Mouse (Mus musculus) heart, embryonic 12.5 days (tissue): ENCODE results near the gene Tmbim4. TPM values are rescaled to one million over a fixed set of nuclear protein-coding genes. Genes with fewer than 3 reads are reported as not detected.

Experiments
- ATAC-seq: fragments of 200-750 bp; cut with Nextera tagmentation; 2 replicates; pipeline ENCODE4 v1.8.0; 2017; ENCODE audit warnings: moderate TSS enrichment, moderate library complexity; ENCODE audit not compliant: insufficient number of reproducible peaks, low FRiP score
- H3K27ac ChIP-seq: fragments of 300-500 bp; sonication (generic); 2 replicates; pipeline ENCODE4 v1.5.1; 2016; ENCODE audit warnings: mild to moderate bottlenecking, moderate library complexity; ENCODE audit not compliant: poor library complexity, severe bottlenecking
- H3K27me3 ChIP-seq: fragments of 300-500 bp; sonication (generic); replicated peaks from 2 replicates; pipeline ENCODE4 v1.6.1; 2016; ENCODE audit warnings: mild to moderate bottlenecking, moderate library complexity
- H3K36me3 ChIP-seq: fragments of 300-500 bp; sonication (generic); 2 replicates; pipeline ENCODE4 v1.6.1; 2016; ENCODE audit warnings: mild to moderate bottlenecking, moderate library complexity
- H3K4me1 ChIP-seq: fragments of 300-500 bp; sonication (generic); replicated peaks from 2 replicates; pipeline ENCODE4 v1.6.1; 2016; ENCODE audit warnings: mild to moderate bottlenecking
- H3K4me2 ChIP-seq: fragments of 300-500 bp; sonication (generic); 2 replicates; pipeline ENCODE4 v1.6.1; 2016; ENCODE audit warnings: mild to moderate bottlenecking, moderate library complexity
- H3K4me3 ChIP-seq: fragments of 300-500 bp; sonication (generic); 2 replicates; pipeline ENCODE4 v1.5.1; 2016; ENCODE audit warnings: mild to moderate bottlenecking
- H3K9ac ChIP-seq: fragments of 300-500 bp; sonication (generic); 2 replicates; pipeline ENCODE4 v1.6.1; 2016; ENCODE audit warnings: mild to moderate bottlenecking, moderate library complexity
- H3K9me3 ChIP-seq: fragments of 300-500 bp; sonication (generic); replicated peaks from 2 replicates; pipeline ENCODE4 v1.6.1; 2016; ENCODE audit warnings: mild to moderate bottlenecking, moderate library complexity
- WGBS: fragments of 180-500 bp; shearing (Covaris S2); methylation state at CpG from one replicate; pipeline ENCODE4 v1.1.7; 2016; 5-methylcytosine and 5-hydroxymethylcytosine counted together
- polyA plus RNA-seq: library from polyadenylated mRNA; unstranded; fragments of >200 nt; fragmentation: Nextera tagmentation; extraction: Ambion mirVana; gene quantifications from 2 replicates; pipeline ENCODE4 v1.2.1, GENCODE M21; 2016

Gene Tmbim4
- polyA plus RNA-seq, 1 experiment from 2014 or later = 103 TPM

GRCm38 (mm10) chr10:120219578-120220359 is 18.4 kb downstream of the Tmbim4 start:
- WGBS = 74% methylated on average over 14 of the region's 14 CpGs

DNA sequence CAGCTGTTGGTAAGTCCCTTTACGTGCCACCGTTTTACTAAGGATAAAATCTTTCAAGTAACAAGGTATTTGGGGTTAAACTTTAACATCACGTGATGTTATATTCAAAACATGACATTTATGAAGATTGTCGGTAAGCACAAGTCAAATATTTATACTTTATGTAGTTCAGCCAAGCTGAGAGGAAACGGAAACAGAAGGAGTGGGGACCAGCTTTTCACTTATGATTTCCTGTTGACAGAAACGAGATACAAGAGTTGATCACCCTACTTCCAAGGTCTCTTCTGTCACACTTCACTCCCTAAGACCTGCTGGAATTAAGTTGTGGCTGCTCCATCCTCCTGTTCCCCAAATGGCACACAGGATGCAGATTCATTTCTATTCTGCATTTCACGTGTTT is 19.4 kb downstream of the Tmbim4 start:
- Histone ChIP-seq H3K9ac (no peak overlapping the region), H3K36me3 (peaks cover 30% of the 10 kb centered on the region), H3K4me2 (no peak overlapping the region), H3K4me3 (no peak overlapping the region), H3K9me3 (no peaks in the 10 kb centered on the region), H3K27ac (no peak overlapping the region), H3K4me1 (no peaks in the 10 kb centered on the region), H3K27me3 (no peaks in the 10 kb centered on the region)
- no peak for ATAC-seq
- 79% methylated on average over 7 of the region's 7 CpGs for WGBS

More at GRCm38 (mm10) chr10:120219578-120220359, 18.4 kb downstream of the Tmbim4 start:
- no peak overlapping the region for H3K4me3 ChIP-seq
- ATAC-seq = no peak
- H3K4me2 ChIP-seq = no peak overlapping the region
- H3K9ac ChIP-seq = no peak overlapping the region
- H3K9me3 ChIP-seq = no peaks in the 10 kb centered on the region
- H3K27ac ChIP-seq = no peak overlapping the region
- peaks cover 31% of the 10 kb centered on the region for H3K36me3 ChIP-seq
- H3K27me3 ChIP-seq = no peaks in the 10 kb centered on the region
- no peaks in the 10 kb centered on the region for H3K4me1 ChIP-seq

DNA sequence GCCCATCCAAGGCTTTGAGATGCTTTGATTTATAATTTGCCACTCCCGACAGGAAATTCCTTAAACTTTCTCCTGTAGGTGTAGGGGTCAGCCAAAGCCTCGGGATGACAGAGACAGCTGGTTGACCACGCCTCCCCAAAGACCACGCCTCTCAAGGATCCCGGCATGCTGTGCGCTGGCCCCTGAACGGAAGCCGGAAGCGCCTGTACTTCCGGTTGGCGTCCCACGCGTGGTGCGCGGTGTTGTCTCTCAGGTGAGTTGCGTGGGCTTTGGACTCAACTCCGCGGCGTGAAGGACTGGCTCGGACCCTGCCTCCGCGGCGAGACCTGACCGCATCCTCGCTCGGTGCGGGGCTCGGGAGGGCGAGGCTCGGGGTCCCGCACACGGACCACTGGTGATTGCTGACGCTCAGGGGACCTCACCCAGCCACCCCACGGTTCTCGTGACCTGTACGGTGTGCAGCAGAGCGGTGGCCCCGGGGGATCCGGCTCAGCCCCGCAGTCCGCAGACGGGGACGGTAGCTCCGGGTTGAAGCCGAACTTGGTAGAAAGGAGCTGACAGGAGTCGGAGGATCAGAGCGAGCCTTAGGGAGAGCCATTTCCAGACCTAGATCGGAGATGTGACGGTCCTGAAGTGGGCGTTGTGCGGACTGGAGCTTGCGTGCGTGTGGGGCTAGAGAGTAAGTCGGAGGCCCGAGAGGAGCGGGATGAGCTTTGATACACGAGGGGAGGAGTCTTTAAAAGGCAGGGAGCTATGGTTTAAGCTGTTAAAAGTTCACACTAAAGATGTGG is 25.7 kb downstream of the Tmbim4 start, which contains the start of gene Llph:
Gene Llph (plus strand): TSS at position 200 of the 791 bp plus-strand sequence.
- no peaks in the 10 kb centered on the region for H3K9me3 ChIP-seq
- WGBS = under 1% methylated on average over 57 of the region's 57 CpGs
- H3K27me3 ChIP-seq = no peaks in the 10 kb centered on the region
- H3K4me2 ChIP-seq = peak within 1 kb of the TSS; percentile 86
- peaks cover 11% of the 10 kb centered on the region for H3K4me1 ChIP-seq
- H3K36me3 ChIP-seq = peaks cover 34% of the 10 kb centered on the region
- H3K27ac ChIP-seq = peak within 1 kb of the TSS; percentile 61; the same call in 1 of the 2 replicates
- peak; percentile 96 for ATAC-seq
- peak within 1 kb of the TSS; percentile 97 for H3K4me3 ChIP-seq
- peak within 1 kb of the TSS; percentile 97 for H3K9ac ChIP-seq

- WGBS = 28% methylated on average over 5 of the region's 5 CpGs
- H3K9ac ChIP-seq = no peak overlapping the region
- no peaks in the 10 kb centered on the region for H3K27me3 ChIP-seq
- H3K36me3 ChIP-seq = peaks cover 29% of the 10 kb centered on the region
- peaks cover 11% of the 10 kb centered on the region for H3K4me1 ChIP-seq
- no peak overlapping the region for H3K4me2 ChIP-seq
- H3K9me3 ChIP-seq = no peaks in the 10 kb centered on the region
- no peak for ATAC-seq
- H3K4me3 ChIP-seq = no peak overlapping the region
- no peak overlapping the region for H3K27ac ChIP-seq
Observed at GRCm38 (mm10) chr10:120231718-120232117, 30.3 kb downstream of the Tmbim4 start.

GRCm38 (mm10) chr10:120233655-120234367 is 32.4 kb downstream of the Tmbim4 start:
- Histone ChIP-seq H3K36me3 (peaks cover 22% of the 10 kb centered on the region), H3K9ac (peak overlapping the region; percentile 54; the same call in 1 of the 2 replicates), H3K4me1 (peaks cover 5% of the 10 kb centered on the region; the same call in 1 of the 2 replicates), H3K9me3 (no peaks in the 10 kb centered on the region), H3K4me3 (peak overlapping the region; percentile 27), H3K27ac (no peak overlapping the region), H3K27me3 (no peaks in the 10 kb centered on the region), H3K4me2 (peak overlapping the region; percentile 64)
- 21% methylated on average over 18 of the region's 18 CpGs for WGBS
- ATAC-seq = no peak

- H3K36me3 ChIP-seq = peaks cover 3% of the 10 kb centered on the region
- H3K4me2 ChIP-seq = no peak overlapping the region
- H3K9me3 ChIP-seq = no peaks in the 10 kb centered on the region
- WGBS = 80% methylated on average over 9 of the region's 9 CpGs
- no peak overlapping the region for H3K27ac ChIP-seq
- no peak for ATAC-seq
- H3K4me1 ChIP-seq = peaks cover 10% of the 10 kb centered on the region
- H3K9ac ChIP-seq = no peak overlapping the region
- H3K27me3 ChIP-seq = no peaks in the 10 kb centered on the region; the same call in 1 of the 2 replicates
- H3K4me3 ChIP-seq = no peak overlapping the region
Observed at GRCm38 (mm10) chr10:120236855-120237254, 35.5 kb downstream of the Tmbim4 start.

- no peaks in the 10 kb centered on the region for H3K9me3 ChIP-seq
Observed at GRCm38 (mm10) chr10:120238241-120238640, 36.9 kb downstream of the Tmbim4 start.

DNA sequence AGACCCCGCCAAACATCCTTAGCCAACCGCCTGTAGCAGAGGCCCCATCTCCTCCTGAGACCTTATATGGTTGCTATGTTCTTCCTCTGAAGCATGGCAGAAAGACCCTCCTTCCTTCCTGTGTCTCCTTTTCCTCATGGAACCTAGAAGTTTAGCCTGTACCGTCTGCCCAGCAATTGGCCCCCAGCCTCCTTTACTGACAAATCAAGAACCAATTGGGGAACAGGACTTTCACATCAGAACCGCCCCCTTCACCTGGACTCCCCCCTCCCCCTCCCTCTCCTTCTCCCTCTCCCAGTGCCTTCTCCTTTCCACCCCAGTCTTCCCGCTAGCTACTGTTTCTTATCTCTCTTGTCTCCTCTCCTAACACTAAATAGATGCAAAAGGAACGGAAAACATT is 38.1 kb downstream of the Tmbim4 start:
- 38% methylated on average over 6 of the region's 6 CpGs for WGBS
- H3K4me3 ChIP-seq = no peak overlapping the region
- no peak overlapping the region for H3K27ac ChIP-seq
- H3K9me3 ChIP-seq = no peaks in the 10 kb centered on the region
- no peaks in the 10 kb centered on the region for H3K36me3 ChIP-seq
- ATAC-seq = no peak
- no peak overlapping the region for H3K9ac ChIP-seq
- H3K27me3 ChIP-seq = no peaks in the 10 kb centered on the region; the same call in 1 of the 2 replicates
- no peak overlapping the region for H3K4me2 ChIP-seq
- peaks cover 15% of the 10 kb centered on the region; the same call in 1 of the 2 replicates for H3K4me1 ChIP-seq

More at GRCm38 (mm10) chr10:120238241-120238640, 36.9 kb downstream of the Tmbim4 start:
- Histone ChIP-seq H3K27me3 (no peaks in the 10 kb centered on the region; the same call in 1 of the 2 replicates), H3K9ac (no peak overlapping the region), H3K4me2 (no peak overlapping the region), H3K36me3 (no peaks in the 10 kb centered on the region), H3K27ac (no peak overlapping the region), H3K4me3 (no peak overlapping the region), H3K4me1 (peaks cover 10% of the 10 kb centered on the region)
- WGBS = 86% methylated on average over 8 of the region's 8 CpGs
- no peak for ATAC-seq

DNA sequence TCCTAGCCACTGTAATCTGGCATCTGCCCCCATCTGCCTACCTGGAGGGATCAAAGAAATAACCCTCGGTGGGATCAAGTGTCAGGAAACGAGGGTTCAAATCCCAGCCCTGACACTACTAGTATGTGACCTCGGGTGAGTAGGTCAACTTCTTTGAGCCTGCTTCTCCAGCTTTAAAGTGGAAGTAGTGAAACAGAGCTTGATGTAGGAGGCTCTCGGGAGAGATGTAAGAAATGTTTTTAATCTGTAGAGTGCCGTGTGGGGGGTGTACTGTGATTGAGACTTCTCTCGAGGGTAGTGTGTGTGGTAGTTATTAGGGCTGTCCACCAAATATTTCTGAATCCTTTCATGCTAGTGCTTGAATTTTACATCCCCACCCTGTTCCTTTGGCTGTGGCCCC is 41.0 kb downstream of the Tmbim4 start:
- 63% methylated on average over 6 of the region's 6 CpGs for WGBS
- Histone ChIP-seq H3K4me1 (peaks cover 14% of the 10 kb centered on the region; the same call in 1 of the 2 replicates), H3K27me3 (no peaks in the 10 kb centered on the region; the same call in 1 of the 2 replicates), H3K4me3 (no peak overlapping the region), H3K4me2 (no peak overlapping the region), H3K27ac (no peak overlapping the region), H3K36me3 (no peaks in the 10 kb centered on the region), H3K9me3 (no peaks in the 10 kb centered on the region), H3K9ac (no peak overlapping the region)
- ATAC-seq = no peak

- no peak overlapping the region for H3K27ac ChIP-seq
- H3K9ac ChIP-seq = no peak overlapping the region
- H3K4me2 ChIP-seq = no peak overlapping the region
- no peak overlapping the region for H3K4me3 ChIP-seq
- no peak for ATAC-seq
- no peaks in the 10 kb centered on the region for H3K36me3 ChIP-seq
- no peaks in the 10 kb centered on the region for H3K9me3 ChIP-seq
- H3K27me3 ChIP-seq = no peaks in the 10 kb centered on the region
- H3K4me1 ChIP-seq = 0 out of 2 replicates have a peak, but pooled peaks cover 6% of the 10 kb centered on the region
- WGBS = 84% methylated on average over 5 of the region's 5 CpGs
Observed at GRCm38 (mm10) chr10:120245681-120246080, 44.3 kb downstream of the Tmbim4 start.
